Mouse (Mus musculus) ES-E14 (cell line): ENCODE results near the gene Ccdc62. TPM values are rescaled to one million over a fixed set of nuclear protein-coding genes. Genes with fewer than 3 reads are reported as not detected.

Experiments
- DNase-seq: peaks from one replicate; pipeline ENCODE4 v3.0.0-alpha.2; 2013; ENCODE audit warnings: low read depth, low spot score
- H3K27ac ChIP-seq: 2 replicates; pipeline ENCODE4 v1.5.1; 2012; ENCODE audit warnings: low read depth, mild to moderate bottlenecking, low read length, moderate library complexity, mixed read lengths; ENCODE audit not compliant: poor library complexity, insufficient read depth, severe bottlenecking
- H3K36me3 ChIP-seq: 2 replicates; pipeline ENCODE4 v1.6.1; 2012; ENCODE audit warnings: mild to moderate bottlenecking, low read length, moderate library complexity, mixed read lengths; ENCODE audit not compliant: control insufficient read depth, poor library complexity, insufficient read depth, severe bottlenecking
- H3K4me1 ChIP-seq, 2 experiments: fragments of 150-350 bp in 1 of 2; sonication (generic) in 1 of 2; 2 replicates each; pipeline ENCODE4 v1.6.1; 2012; ENCODE audit warnings: low read length in 2 of 2, mild to moderate bottlenecking in 1 of 2, mixed read lengths in 1 of 2; ENCODE audit not compliant: control insufficient read depth in 2 of 2, insufficient read depth in 2 of 2, poor library complexity in 1 of 2
- H3K4me3 ChIP-seq, 2 experiments: fragments of 150-350 bp in 1 of 2; sonication (generic) in 1 of 2; 2 replicates each; pipeline ENCODE4 v1.5.1; 2012; ENCODE audit warnings: low read length in 2 of 2, low read depth in 1 of 2, mild to moderate bottlenecking in 1 of 2, mixed read lengths in 1 of 2; ENCODE audit not compliant: insufficient read depth in 1 of 2, poor library complexity in 1 of 2, severe bottlenecking in 1 of 2
- H3K9ac ChIP-seq: 2 replicates; pipeline ENCODE4 v1.6.1; 2012; ENCODE audit warnings: low read depth, mild to moderate bottlenecking, low read length, mixed read lengths; ENCODE audit not compliant: poor library complexity, insufficient read depth, severe bottlenecking
- H3K9me3 ChIP-seq: fragments of 150-350 bp; sonication (generic); 2 replicates; pipeline ENCODE4 v1.6.1; 2012; ENCODE audit warnings: low read depth, mild to moderate bottlenecking, low read length; ENCODE audit not compliant: control insufficient read depth, insufficient read depth
- CHD2 ChIP-seq: IDR thresholded peaks from 2 replicates; pipeline ENCODE4 v1.6.1; 2014; ENCODE audit warnings: mild to moderate bottlenecking, low read depth, low read length, inconsistent platforms
- HCFC1 ChIP-seq: IDR thresholded peaks from 2 replicates; pipeline ENCODE4 v1.6.1; 2012; ENCODE audit warnings: low read length, inconsistent platforms, borderline replicate concordance; ENCODE audit not compliant: insufficient read depth
- MAFK ChIP-seq: IDR thresholded peaks from 2 replicates; pipeline ENCODE4 v1.6.1; 2014; ENCODE audit warnings: mild to moderate bottlenecking, low read depth, low read length, inconsistent platforms; ENCODE audit not compliant: insufficient read depth
- ZC3H11A ChIP-seq: IDR thresholded peaks from 2 replicates; pipeline ENCODE4 v1.6.1; 2012; ENCODE audit warnings: low read depth, mild to moderate bottlenecking, inconsistent platforms, low read length, borderline replicate concordance
- ZNF384 ChIP-seq: IDR thresholded peaks from 2 replicates; pipeline ENCODE4 v1.6.1; 2012; ENCODE audit warnings: low read depth, low read length, inconsistent platforms
- in situ Hi-C, 2 experiments: fragments of 600-800 bp; cut with MboI; formaldehyde crosslinking; loops; one replicate each; pipeline ENCODE4 v1.15.1; 2025; ENCODE audit warnings: low sequenced_read_pairs in 2 of 2, inconsistent platforms in 1 of 2; ENCODE audit not compliant: unreplicated experiment in 2 of 2
- total RNA-seq: library from RNA; depleted of rRNA; stranded (reverse); fragments of 300-350 nt; gene quantifications from 2 replicates; pipeline ENCODE4 v1.2.3, GENCODE M21; 2012; rRNA removed

Ccdc62 gene
- total RNA-seq, 1 experiment, result 6.3 TPM

GRCm38 (mm10) chr5:124017941-124018340, 87.5 kb downstream of the Ccdc62 start:
- peaks cover 0 to 21% of the 10 kb centered on the region in 2 experiments; a peak in 3 of 4 replicates for H3K4me1 ChIP-seq
- TF ChIP-seq HCFC1, result no peak
- TF ChIP-seq CHD2, result no peak
- no peak for TF ChIP-seq ZNF384
- TF ChIP-seq ZC3H11A, result no peak
- TF ChIP-seq MAFK, result no peak
- no peak overlapping the region for H3K9ac ChIP-seq
- H3K9me3 ChIP-seq, result no peaks in the 10 kb centered on the region
- H3K27ac ChIP-seq, result no peak overlapping the region
- in situ Hi-C loops, result no loop called here
- H3K4me3 ChIP-seq, result no peak overlapping the region
- no peaks in the 10 kb centered on the region for H3K36me3 ChIP-seq
- DNase-seq, result no peak

GRCm38 (mm10) chr5:124018651-124019050, 88.2 kb downstream of the Ccdc62 start:
- Histone ChIP-seq H3K9me3 (no peaks in the 10 kb centered on the region), H3K36me3 (no peaks in the 10 kb centered on the region), H3K9ac (no peak overlapping the region), H3K4me3 (no peak overlapping the region), H3K4me1 (peaks cover 0 to 18% of the 10 kb centered on the region in 2 experiments; a peak in 3 of 4 replicates), H3K27ac (no peak overlapping the region)
- no peak for DNase-seq
- in situ Hi-C loops, result no loop called here
- TF ChIP-seq MAFK, result no peak
- no peak for TF ChIP-seq HCFC1
- no peak for TF ChIP-seq ZNF384

Other genes with a start within 250 kb of the Ccdc62 start
- gene Clip1, start 246.1 kb upstream of the Ccdc62 start, total RNA-seq, result 10.3 and 11.8 TPM in 2 replicates
- gene Zcchc8, start 209.6 kb upstream of the Ccdc62 start, total RNA-seq, result 33.0 and 35.2 TPM in 2 replicates
- 93.2 and 106 TPM in 2 replicates for gene Rsrc2, start 181.3 kb upstream of the Ccdc62 start, total RNA-seq
- gene Kntc1, start 181.0 kb upstream of the Ccdc62 start, total RNA-seq, result 71.3 and 75.8 TPM in 2 replicates
- not detected in 2 replicates for gene Hcar2, start 65.2 kb upstream of the Ccdc62 start, total RNA-seq
- gene Hcar1, start 50.7 kb upstream of the Ccdc62 start, total RNA-seq, result not detected in 2 replicates
- gene Denr, start 23.5 kb upstream of the Ccdc62 start, total RNA-seq, result 59.5 and 78.2 TPM in 2 replicates
- 1.3 TPM in 1 of 2 replicates, not detected in the other for gene Gm43518, start 3.3 kb upstream of the Ccdc62 start, total RNA-seq
- gene Hip1r, start 42.9 kb downstream of the Ccdc62 start, total RNA-seq, result 9.7 and 20.8 TPM in 2 replicates
- gene Vps37b, start 101.6 kb downstream of the Ccdc62 start, total RNA-seq, result 6.5 and 7.7 TPM in 2 replicates
- 0.76 and 0.95 TPM in 2 replicates for gene Abcb9, start 165.1 kb downstream of the Ccdc62 start, total RNA-seq
- 7.8 and 14.0 TPM in 2 replicates for gene Ogfod2, start 181.6 kb downstream of the Ccdc62 start, total RNA-seq
- 33.1 and 37.9 TPM in 2 replicates for gene Arl6ip4, start 185.4 kb downstream of the Ccdc62 start, total RNA-seq